Mouse (Mus musculus) right cerebral cortex, postnatal 14 days (tissue): ENCODE data around the gene Clk2.

Experiments used
- DNase-seq: peaks from one replicate; pipeline ENCODE4 v3.0.0; 2022

Gene Clk2

DNA sequence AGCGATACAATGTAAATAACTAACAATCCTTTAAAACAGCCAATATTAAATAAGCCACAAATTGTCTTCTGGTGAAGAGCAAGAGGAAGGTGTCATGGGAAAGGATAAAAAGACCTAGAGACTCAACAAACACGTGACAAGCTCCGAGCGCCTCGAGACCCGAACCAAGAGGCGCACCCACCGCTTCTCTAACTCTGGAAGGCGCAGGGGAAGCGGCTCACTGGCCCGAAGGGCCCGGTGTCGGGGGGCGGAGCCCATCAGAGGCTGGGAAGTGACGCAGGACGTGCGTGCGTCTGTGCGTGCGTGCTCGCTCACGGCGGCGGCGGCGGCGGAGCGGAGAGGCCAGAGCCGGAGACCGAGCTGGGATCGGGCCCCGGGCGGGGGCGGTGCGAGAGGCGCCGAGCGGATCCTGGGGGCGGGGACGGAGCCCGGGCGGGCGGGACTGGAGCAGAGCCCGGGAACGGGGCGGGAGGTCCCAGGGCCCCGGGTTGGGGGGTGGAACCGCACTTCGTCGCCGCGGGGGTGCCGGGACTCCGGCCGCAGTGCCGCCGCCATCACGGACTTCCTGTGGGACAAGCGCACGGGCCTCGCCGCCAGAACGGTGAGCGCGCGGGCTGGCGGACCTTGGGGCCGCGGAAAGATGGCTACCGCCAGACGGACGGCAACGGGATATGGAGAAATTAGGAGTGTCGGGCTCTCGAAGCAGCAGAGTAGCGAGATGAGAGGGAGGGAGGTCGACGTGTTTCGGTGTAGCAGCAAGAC lies at the start of gene Clk2:
Gene Clk2, plus strand, starts transcription at position 290 of the 762 bp plus-strand sequence.
- peak; percentile 93 for DNase-seq

DNA sequence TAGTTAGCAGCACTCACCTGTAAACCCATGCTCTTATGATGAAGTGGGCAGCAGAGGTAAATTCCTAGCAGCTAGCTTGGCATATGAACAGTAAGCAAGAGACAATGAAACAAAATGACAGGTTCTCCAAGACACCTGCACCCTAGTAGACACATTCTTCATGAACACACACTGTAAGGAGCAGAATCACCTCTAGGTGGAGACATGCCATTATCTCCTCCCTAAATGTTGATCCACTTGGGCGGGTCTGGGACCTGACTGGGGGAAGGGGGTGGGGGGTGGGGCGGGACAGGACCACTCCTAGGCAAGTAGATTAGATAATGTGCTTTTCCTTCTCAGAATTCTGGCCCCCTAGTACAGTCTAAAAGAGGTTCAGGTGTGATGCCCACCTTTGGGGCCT lies 49.1 kb upstream of the Clk2 start:
- DNase-seq = no peak

DNA sequence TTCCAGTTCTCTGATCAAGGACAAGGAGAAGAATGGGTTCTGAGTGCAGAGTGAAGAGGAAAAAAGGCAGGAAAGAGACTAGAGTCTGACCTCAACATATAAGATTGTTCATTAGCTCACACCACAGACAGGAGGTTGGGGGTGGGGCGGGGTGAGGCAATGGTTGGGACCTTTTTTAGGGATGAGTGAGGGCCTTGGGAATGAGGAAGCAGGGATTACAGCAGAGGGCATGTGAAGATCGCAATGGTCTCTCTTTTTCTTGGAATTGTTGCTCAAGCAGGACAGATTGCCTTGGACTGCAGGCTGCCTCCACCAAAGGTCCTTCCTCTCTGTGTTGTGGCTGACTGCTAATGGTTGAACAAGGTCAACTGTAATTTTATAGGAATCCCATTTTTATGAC lies 41.3 kb upstream of the Clk2 start:
- no peak for DNase-seq

DNA sequence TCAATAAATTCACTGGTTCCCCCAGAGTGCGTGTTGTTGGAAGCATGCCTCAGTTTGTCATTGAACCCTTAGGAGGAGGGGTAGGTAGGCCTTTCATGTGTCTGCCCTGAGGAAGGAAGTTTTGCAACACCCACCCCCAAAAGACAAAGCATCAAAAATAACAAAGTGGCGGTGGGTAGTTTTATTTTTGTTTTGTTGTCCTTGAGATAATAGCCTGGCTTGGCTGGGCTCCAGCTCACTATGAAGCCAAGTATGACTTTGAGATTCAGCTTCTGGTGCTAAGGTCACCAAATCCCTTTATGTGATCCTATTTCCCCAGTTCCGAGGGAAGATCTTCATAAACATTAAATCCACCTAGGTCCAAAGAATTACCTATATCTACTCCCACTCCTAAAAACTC lies 40.4 kb upstream of the Clk2 start:
- no peak for DNase-seq

DNA sequence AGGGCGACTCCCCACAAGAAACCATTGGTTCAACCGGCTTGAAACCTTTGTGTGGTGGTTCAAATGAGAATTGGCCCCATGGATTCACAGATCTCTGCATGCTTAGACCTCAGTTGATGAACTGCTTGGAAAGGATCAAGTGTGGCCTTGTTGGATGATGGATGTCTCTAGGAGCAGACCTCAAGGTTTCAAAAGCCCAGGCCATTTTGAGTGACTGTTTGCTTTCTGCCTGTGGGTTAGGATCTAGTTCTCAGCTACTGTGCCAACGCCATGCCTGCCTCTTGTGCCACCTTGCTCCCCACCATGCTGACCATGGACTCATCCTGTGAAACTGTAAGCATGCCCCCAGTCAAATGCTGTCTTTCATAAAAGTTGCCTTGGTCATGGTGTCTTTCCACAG lies 38.6 kb upstream of the Clk2 start:
- DNase-seq = no peak

DNA sequence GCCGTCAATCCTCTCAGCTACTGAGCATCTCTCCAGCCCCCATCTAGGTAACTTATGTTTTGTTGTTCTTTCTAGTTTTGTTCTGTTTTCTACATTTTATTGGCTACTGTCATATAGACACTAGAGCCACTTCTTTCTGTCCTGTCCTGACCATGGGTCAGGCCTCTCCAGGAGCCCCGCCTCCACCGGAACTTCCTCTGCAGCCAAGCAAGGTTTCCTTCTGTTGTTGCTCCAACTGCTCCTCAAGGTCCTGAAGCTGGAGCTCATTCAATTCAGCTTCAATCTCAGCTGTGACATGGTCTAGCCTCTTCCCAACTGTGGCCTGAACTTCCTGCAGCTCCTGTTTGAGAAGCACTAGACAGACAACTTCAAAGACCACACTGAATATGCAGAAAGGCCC lies 34.7 kb upstream of the Clk2 start:
- DNase-seq = no peak

DNA sequence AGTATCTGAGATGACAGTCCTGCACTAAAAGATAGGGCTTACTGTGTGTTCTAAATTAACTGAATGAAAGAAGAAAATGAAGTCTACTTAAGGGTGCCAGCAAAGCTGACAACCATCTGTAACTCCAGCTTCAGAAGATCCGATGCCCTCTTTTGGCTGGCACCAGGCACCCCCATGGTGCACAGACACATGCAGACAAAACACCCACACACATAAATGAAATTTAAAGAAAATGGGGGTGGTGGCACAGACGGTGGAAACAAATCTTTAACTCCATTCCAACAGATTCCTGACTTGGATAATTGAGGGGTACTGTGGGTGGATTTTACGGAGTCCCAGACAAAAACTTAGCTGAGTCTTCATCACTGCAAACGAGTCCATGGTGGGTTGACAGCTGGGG lies 32.8 kb upstream of the Clk2 start:
- no peak for DNase-seq

DNA sequence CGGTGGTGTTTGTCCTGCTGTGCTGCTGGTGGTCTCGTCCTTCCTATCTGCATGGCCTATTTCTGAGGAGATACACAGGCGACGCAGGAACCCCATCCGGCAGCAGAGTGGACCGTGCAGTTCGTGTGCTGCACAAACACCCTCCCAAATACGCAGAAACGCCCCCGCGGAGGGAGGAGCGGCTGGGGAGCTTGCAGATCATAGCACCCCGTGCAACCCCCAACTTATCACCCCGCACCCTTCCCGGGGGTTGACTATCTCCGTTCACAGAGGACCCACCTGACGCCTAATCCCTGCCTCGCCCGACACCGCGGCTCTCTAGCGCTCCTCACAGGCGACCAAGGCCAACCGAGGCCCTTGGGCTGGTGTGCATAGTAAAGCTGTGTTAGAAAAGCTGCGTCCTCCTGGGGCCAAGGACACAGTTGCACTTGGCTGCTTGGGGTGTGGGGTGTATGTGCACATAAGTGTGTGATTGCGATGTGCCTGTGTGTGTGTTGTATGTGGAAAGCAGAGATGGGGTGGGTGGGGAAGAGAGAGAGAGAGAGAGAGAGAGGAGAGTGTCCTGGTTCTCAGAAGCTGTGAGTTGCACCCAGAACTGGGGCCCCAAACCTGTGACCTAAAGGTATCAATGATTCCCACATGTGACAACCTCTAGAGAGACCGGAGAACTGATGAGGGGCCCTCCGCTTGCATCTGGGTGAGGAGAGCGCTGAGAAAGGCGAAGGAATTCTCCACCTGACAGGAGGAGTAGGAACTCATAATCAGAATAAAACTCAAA lies 32.1 kb upstream of the Clk2 start:
- DNase-seq = peak; percentile 51

DNA sequence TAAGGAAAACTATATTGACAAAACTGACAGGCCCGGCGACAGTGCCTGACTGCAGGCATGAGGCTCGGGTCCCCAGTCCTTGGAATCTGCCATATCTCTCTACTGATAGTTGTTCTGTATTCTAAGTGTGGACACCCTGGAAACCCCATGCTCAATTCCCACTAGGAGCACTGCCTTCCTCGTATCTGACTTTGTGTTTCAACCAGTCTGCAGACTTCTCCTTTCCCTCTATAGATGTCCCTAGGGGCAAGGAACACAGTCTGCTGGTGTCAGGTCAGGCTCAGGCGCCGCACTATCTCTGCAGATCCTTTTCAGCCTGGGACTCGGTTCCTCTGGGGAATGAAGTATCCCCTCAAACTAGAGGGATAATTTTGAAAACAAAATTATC lies 31.5 kb upstream of the Clk2 start:
- no peak for DNase-seq

DNA sequence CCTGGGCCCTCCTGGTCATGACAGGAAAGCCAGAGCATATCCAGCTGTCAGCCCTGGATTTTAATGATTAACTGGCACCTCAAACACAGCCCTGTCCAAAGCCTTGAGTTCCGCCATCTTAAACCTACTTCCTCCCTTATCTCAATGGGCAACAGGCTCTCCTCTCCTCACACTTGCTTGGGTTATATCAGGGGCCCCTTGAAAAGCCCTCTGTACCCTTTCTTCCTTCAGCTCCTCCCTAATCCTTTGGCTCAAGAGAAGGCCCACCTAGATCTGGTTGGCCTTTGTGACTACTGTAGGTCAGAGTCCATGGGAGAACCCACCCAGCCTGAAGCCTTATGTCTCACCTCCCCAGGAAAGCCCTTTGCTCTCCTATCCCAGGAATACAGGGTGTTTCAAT lies 30.8 kb upstream of the Clk2 start:
- no peak for DNase-seq

DNA sequence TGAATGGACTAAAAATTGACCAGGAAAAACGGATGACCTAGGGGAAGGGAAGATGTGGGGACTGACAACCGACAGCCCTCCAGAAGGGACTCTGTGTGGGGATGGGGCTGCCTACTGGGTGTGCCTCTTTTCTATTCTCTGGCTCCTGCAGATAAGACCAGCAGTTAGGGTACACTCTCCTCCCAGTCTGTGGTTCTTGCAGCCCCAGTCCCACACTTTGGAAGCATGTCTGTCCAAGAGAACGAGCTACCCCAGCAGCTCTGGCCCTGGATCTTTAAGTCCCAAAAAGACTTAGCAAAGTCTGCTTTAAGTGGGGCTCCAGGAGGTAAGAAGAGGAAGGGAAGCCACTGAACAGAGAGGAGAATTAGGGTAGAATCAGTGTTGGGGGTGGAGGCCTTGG lies 28.6 kb upstream of the Clk2 start, which contains the start of gene Pklr:
Gene Pklr, plus strand, starts transcription at position 185 of the 400 bp plus-strand sequence.
- DNase-seq = no peak

DNA sequence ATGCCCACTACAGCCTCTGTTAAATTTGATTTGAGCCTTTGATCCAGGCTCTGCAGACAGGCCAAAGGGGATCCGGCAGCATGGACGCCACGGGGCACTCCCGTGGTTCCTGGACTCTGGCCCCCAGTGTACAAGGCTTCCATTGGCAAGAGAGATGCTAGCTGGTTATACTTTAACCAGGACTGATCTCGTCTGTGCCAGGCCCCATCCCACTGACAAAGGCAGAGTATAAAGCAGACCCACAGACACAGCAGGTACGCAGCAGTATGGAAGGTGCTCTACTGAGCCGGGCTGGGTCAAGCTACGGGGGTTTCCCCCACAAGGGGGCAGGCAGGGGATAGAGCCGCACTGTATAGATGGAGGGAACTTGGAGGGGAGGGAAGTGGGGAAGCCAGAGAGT lies 28.2 kb upstream of the Clk2 start:
- DNase-seq = no peak

DNA sequence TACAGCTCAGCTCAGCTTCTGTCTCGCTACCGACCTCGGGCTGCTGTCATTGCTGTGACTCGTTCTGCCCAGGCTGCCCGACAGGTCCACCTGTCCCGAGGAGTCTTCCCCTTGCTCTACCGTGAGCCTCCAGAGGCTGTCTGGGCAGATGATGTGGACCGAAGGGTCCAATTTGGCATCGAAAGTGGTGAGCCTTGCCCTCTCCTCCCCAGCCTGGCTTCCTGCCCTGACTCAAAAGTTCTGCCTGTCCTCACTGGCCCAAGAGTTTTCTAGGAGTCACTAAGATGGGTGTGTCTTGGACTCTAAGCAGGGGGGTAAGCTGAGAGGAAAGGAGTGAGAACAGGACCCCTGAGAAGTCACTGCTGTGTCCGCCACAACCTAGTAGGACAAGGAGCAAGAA lies 19.8 kb upstream of the Clk2 start:
- no peak for DNase-seq

DNA sequence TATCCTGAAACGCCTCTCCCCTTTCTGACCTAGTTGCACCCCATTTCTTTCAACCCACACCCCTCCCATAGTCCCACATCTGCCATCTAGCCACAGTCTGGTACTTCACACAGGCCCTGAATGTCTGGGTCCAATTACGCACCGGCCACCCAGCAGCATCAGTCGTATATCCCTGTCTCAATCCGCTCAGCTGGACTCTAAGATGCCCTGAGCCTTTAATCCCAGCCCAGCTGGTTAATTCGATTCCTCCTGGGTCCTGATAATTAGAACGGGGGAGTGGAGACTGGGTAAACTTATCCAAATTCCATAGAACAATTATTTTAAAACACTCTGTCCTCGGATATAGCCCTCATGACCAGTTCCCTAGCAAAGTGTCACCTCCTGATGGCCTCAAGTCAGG lies 19.0 kb upstream of the Clk2 start:
- no peak for DNase-seq

DNA sequence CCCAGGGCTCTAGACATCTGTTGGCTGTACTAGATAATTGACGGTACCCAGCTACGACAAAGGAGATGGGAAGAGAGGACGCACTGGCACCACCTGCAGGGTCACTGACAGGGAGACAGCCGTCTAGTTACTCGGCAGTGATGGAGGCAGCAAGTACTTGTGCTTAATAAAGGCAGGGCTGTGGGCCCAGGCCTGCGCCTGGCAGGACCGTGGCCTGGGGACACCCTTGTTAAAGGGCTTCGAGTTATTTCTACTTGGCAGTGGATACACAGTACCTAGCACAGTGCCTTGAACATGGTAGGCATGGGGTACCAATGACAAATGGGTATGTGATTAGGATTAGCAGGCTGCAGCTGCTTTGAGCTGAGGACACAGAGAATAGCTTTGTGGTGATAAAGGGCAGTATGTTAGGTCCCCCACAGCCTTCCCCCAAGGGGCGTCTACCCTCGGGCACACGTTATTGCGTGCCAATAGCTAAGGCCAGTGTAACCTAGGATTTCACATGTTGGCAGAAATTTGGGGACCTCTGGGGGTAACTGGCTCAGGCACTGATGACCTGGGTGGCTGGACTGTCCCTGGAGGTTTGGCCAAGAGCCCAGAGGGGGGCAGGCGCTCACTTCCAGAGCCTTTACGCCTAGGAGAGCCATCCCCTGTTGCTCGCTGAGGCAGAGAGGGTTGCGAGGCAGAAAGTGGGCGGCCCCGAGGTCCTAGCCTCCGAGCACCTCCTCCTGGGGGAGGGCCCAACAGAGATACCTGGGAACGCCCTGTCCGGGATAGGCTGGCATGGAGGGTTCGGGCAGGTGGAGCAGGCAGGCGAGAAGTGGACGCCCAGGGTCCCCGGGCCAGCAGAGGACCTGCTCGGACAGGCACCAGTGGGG lies 17.3 kb upstream of the Clk2 start:
- no peak for DNase-seq

DNA sequence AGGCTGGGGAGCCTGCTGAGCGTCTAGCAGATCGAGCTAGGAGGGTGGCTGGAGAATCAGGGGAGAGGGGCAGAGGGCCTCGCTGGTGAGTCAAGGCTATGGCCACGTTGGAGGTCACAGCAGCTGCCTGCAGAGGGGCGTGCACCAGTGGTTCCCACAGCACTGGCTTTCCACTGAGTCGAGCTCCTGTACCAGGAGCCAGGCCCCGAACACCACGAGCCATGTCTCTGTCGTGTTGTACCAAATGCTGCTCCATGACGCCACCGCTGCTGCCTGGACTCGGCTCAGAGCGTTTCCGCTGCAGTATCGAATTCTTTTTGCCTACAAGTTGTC lies 16.6 kb upstream of the Clk2 start:
- no peak for DNase-seq

DNA sequence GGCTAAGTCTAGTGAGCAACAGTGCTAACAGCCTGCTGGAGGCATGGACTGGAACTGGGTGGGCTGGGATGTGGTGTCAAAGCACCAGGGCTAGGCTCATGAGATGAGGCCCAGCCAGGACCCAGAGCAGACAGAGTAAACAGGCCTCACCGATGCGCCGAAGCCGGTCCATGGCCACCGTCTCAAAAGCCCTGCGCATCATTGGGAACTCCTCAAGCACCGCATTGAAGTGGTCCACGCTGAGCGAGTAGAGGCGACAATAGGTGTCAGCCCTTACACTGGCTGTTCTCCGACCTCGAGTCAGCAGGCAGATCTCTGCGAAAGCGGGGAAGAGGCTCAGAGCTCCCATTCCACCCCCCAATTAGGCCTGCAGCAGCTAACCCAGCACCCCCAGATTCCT lies 16.0 kb upstream of the Clk2 start:
- no peak for DNase-seq

DNA sequence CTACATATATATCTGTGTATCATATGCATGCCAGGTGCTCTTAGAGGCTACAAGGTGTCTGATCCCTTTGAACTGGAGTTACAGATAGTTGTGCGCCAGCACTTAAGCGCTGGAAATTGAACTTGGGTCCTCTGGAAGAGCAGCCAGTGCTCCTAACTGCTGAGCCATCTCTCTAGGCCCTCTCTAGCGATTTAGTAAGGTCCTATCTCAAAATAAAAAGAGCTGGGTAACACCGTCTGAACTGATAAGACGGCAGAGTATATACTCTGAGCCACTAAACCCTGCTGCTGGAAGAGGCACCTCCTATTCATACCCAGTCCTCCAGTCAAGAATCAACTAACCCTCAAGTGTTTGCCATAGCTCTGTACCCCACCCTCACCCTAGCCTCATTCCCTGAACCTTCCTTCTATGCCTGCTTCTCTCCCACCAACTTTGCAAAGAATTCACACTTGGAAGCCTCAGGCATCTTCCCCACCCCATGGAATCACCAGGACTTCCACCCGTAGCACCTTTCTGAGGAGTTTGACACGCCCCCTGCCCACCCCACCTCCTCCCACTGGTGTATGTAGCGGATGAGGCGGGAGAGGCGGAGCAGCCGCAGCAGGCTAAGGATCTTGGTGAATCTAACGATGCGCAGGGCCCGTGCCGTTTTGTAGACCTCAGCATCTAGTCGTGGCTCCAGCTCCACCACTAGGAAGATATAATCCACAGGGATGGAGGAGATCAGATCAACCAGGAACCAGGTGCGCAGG lies 12.3 kb upstream of the Clk2 start:
- no peak for DNase-seq

DNA sequence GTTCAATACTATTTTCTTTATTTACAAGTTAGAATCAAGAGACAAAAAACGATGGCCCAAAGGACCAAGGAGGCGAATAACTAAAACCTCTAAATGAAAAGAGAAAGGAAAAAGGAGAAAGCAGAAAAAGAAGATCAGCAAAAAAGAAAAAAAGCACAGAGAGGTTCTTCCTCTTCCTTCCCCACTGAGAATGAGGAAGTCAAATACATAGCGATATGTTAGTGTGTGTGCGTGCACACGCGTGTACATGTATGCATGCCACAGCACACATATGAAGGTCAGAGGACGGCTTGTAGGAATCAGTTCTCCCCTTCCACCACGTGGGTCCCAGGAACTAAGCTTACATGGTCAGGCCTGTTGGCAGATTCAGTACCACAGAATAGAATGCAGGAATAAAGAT lies 7.6 kb upstream of the Clk2 start:
- DNase-seq = no peak

DNA sequence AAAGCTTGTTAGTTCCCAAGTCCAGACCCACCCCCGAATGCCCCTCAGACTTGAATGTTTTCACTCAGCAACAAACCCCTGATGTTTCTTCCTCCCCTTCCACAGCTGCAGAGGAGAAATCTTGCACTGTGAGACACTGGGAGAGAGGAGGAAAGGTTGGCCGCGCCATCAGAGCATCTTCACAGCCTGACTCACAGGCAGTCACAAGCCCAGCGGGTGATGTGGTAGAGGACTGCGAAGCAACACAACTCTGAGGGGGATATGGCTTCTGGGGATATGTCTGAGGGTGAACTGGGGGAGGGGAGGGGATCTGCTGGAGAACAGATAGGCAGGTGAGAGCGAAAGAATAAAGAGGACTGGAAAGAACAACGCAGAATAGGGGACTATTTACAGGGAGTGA lies 5.9 kb upstream of the Clk2 start:
- DNase-seq = no peak

DNA sequence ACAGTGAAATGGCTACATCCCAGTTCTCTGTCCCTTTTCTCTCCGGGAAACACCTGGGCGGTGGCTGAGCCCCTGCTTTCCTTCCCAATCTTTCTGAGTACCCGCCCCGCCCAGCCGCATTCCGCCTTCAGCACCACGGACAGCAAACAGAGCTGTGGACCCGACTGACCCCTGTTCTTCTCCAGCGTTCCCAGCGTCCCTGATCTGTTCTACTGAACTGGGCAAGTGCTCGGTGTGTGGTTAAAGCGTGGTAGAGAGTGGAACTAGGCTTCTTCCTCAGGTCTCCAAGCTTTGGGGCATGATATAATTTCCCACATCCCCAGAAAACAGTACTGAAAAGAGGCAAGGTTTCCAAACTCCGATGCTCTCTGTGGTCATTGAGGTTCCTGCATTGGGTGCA lies 5.4 kb upstream of the Clk2 start:
- no peak for DNase-seq

DNA sequence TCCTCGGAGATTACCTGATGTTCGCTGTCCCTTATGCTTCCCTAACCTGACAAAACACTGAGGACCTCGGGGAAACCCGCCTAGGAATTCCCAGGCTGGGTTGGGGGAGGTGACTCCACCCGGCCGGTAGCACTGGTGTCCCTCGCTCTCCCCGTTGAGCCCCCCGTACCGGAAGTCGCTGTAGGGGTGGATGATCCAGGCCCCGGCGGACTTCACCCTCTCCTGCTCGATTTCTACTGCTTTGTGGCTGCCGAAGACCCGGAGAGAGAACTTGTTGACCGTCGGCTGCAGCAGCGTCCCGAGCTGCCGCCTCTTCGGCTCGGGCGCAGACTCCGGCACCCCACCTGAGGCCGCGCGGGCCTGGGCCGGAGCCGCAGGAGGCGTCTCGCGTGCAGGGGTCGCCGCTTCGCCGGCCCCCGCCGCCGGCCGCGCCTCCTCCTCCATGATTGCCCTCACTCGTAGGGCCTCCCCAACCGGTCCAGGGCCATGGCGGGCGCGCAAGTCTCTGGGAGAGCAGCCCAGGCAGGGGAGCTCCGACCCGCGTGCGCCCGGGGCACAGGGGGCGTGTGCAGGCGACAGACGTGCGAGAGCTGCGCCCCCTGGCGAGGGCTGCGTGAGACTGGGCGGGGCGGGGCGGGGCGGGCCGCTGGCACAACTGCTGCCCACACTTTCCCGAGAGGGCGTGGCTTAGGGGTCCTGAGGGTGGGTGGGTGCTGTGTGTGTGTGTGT lies 4.8 kb upstream of the Clk2 start, which contains the start of gene Hcn3:
Gene Hcn3, minus strand, starts transcription at position 581 of the 729 bp plus-strand sequence.
- DNase-seq = peak; percentile 74
